Mouse (Mus musculus) ES-E14 (cell line): Measurements from ENCODE around the gene Pcdh9.

ENCODE experiments used
- HCFC1 ChIP-seq: IDR thresholded peaks from 2 replicates; pipeline ENCODE4 v1.6.1; 2012; ENCODE audit warnings: low read length, inconsistent platforms, borderline replicate concordance; ENCODE audit not compliant: insufficient read depth
- ZC3H11A ChIP-seq: IDR thresholded peaks from 2 replicates; pipeline ENCODE4 v1.6.1; 2012; ENCODE audit warnings: low read depth, mild to moderate bottlenecking, inconsistent platforms, low read length, borderline replicate concordance

GRCm38 (mm10) chr14:93381163-93381562, 509.3 kb downstream of the Pcdh9 start:
- TF ChIP-seq HCFC1: no peak
- no peak for TF ChIP-seq ZC3H11A
